Mouse (Mus musculus) CH12.LX (cell line): ENCODE measurements at regions not wholly inside any gene's neighbourhood (a gene's known extent, or its start where the extent isn't known, plus 50 kb on each side); places are given as distances from the start of the nearest gene placed in this dataset.

Experiments used
- CHD1 ChIP-seq: IDR thresholded peaks from 2 replicates; pipeline ENCODE4 v1.6.1; 2012; ENCODE audit warnings: low read depth, low read length, improper control_type of control experiment, inconsistent platforms
- CTCF ChIP-seq, 2 experiments: IDR thresholded peaks in 1 of 2; conservative IDR thresholded peaks in 1 of 2; 2 replicates each; pipeline ENCODE4 v1.5.1; 2011 to 2012; ENCODE audit warnings: low read depth in 2 of 2, low read length in 2 of 2, improper control_type of control experiment in 1 of 2, inconsistent platforms in 1 of 2, mild to moderate bottlenecking in 1 of 2, moderate library complexity in 1 of 2
- E2F4 ChIP-seq: IDR thresholded peaks from 2 replicates; pipeline ENCODE4 v1.6.1; 2011; ENCODE audit warnings: low read depth, low read length, improper control_type of control experiment; ENCODE audit not compliant: insufficient replicate concordance
- JUND ChIP-seq: conservative IDR thresholded peaks from 2 replicates; pipeline ENCODE4 v1.6.1; 2011; ENCODE audit warnings: low read depth, low read length, improper control_type of control experiment
- ZC3H11A ChIP-seq: IDR thresholded peaks from 2 replicates; pipeline ENCODE4 v1.6.1; 2012; ENCODE audit warnings: low read depth, mild to moderate bottlenecking, inconsistent platforms, low read length, improper control_type of control experiment

DNA sequence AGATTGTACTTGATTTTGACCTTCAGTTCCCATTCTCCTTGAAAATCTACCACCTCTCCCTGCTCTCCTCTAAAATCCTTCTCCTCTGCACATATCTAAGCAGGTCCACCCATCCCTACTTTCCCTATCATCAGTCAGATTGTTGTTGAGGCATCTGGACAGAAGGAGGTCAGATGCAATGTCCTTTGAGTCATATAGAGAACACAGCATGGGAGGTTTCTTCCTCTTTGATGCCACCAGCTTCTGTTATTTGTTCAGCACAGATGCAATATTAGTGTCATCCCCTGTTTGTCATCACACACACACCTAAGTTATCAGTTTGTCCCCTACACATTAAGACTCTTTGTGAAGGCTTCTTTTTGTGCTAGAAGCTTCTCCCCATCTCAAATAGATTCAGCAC lies 473.0 kb upstream of the Impg1 start:
- TF ChIP-seq E2F4 (no peak), CTCF (conservative IDR thresholded peaks at IDR 0.05 in 1 of 2, IDR thresholded peaks at IDR 0.05 in 1 of 2; ENCODE audit: low read depth in 2 of 2, low read length in 2 of 2) (no peak), ZC3H11A (no peak), JUND (peak; percentile 66), CHD1 (no peak)
